Mouse (Mus musculus) hindbrain, embryonic 11.5 days (tissue): ENCODE results near the gene Slc16a14. TPM values are rescaled to one million over a fixed set of nuclear protein-coding genes. Genes with fewer than 3 reads are reported as not detected.

Experiments used
- ATAC-seq: fragments of 200-750 bp; cut with Nextera tagmentation; 2 replicates; pipeline ENCODE4 v1.8.0; 2017; ENCODE audit warnings: mild to moderate bottlenecking, moderate TSS enrichment, moderate library complexity; ENCODE audit not compliant: low FRiP score
- DNase-seq: peaks from one replicate; pipeline ENCODE4 v3.0.0-alpha.2; 2015; ENCODE audit warnings: low spot score
- H3K27ac ChIP-seq: fragments of 300-500 bp; sonication (generic); 2 replicates; pipeline ENCODE4 v1.5.1; 2014; ENCODE audit warnings: mild to moderate bottlenecking, low read depth, low read length
- H3K27me3 ChIP-seq: fragments of 300-500 bp; sonication (generic); 2 replicates; pipeline ENCODE4 v1.6.1; 2014; ENCODE audit warnings: mild to moderate bottlenecking, low read length, moderate library complexity, mixed read lengths; ENCODE audit not compliant: control insufficient read depth, insufficient read depth
- H3K36me3 ChIP-seq: fragments of 300-500 bp; sonication (generic); 2 replicates; pipeline ENCODE4 v1.6.1; 2014; ENCODE audit warnings: mild to moderate bottlenecking, low read length, moderate library complexity, mixed read lengths; ENCODE audit not compliant: control insufficient read depth, insufficient read depth
- H3K4me1 ChIP-seq: fragments of 300-500 bp; sonication (generic); replicated peaks from 2 replicates; pipeline ENCODE4 v1.6.1; 2014; ENCODE audit warnings: low read length, mixed read lengths; ENCODE audit not compliant: control insufficient read depth, insufficient read depth
- H3K4me2 ChIP-seq: fragments of 300-500 bp; sonication (generic); replicated peaks from 2 replicates; pipeline ENCODE4 v1.6.1; 2014; ENCODE audit warnings: mild to moderate bottlenecking, low read depth, low read length
- H3K4me3 ChIP-seq: fragments of 300-500 bp; sonication (generic); 2 replicates; pipeline ENCODE4 v1.5.1; 2014; ENCODE audit warnings: low read depth, low read length
- H3K9ac ChIP-seq: fragments of 300-500 bp; sonication (generic); 2 replicates; pipeline ENCODE4 v1.6.1; 2014; ENCODE audit warnings: low read depth, low read length
- H3K9me3 ChIP-seq: fragments of 300-500 bp; sonication (generic); 2 replicates; pipeline ENCODE4 v1.6.1; 2016; ENCODE audit warnings: low read length; ENCODE audit not compliant: control insufficient read depth
- WGBS: fragments of 180-500 bp; shearing (Covaris S2); extraction: QIAGEN DNeasy Blood & Tissue Kit; methylation state at CpG from one replicate; pipeline ENCODE4 v1.1.7; 2014; 5-methylcytosine and 5-hydroxymethylcytosine counted together
- polyA plus RNA-seq: library from polyadenylated mRNA; unstranded; fragments of >200 nt; fragmentation: Nextera tagmentation; extraction: Ambion mirVana; gene quantifications from 2 replicates; pipeline ENCODE4 v1.2.1, GENCODE M21; 2014

Slc16a14 gene
- polyA plus RNA-seq, 1 experiment from 2014 or later: 2.9 TPM

GRCm38 (mm10) chr1:84943549-84943948 lies 8.6 kb upstream of the Slc16a14 start:
- H3K4me2 ChIP-seq: no peak overlapping the region
- WGBS: 92% methylated on average over 4 of the region's 4 CpGs
- no peaks in the 10 kb centered on the region for H3K9me3 ChIP-seq
- H3K4me1 ChIP-seq: no peaks in the 10 kb centered on the region
- no peak for ATAC-seq
- H3K27me3 ChIP-seq: no peaks in the 10 kb centered on the region
- no peak overlapping the region for H3K27ac ChIP-seq
- DNase-seq: no peak
- no peaks in the 10 kb centered on the region for H3K36me3 ChIP-seq
- no peak overlapping the region for H3K9ac ChIP-seq
- no peak overlapping the region for H3K4me3 ChIP-seq

GRCm38 (mm10) chr1:84942666-84943065 lies 7.7 kb upstream of the Slc16a14 start:
- H3K27ac ChIP-seq: no peak overlapping the region
- DNase-seq (no peak), ATAC-seq (no peak)
- no peak overlapping the region for H3K9ac ChIP-seq
- no peaks in the 10 kb centered on the region for H3K4me1 ChIP-seq
- no peak overlapping the region for H3K4me2 ChIP-seq
- no peaks in the 10 kb centered on the region for H3K27me3 ChIP-seq
- H3K36me3 ChIP-seq: no peaks in the 10 kb centered on the region
- H3K9me3 ChIP-seq: no peaks in the 10 kb centered on the region
- H3K4me3 ChIP-seq: no peak overlapping the region

GRCm38 (mm10) chr1:84940322-84940721 lies 5.4 kb upstream of the Slc16a14 start:
- no peak overlapping the region for H3K9ac ChIP-seq
- no peak for ATAC-seq
- H3K4me2 ChIP-seq: no peak overlapping the region
- H3K4me3 ChIP-seq: no peak overlapping the region
- no peaks in the 10 kb centered on the region for H3K9me3 ChIP-seq
- H3K27me3 ChIP-seq: no peaks in the 10 kb centered on the region
- no peaks in the 10 kb centered on the region for H3K4me1 ChIP-seq
- 91% methylated on average over 2 of the region's 2 CpGs for WGBS
- H3K36me3 ChIP-seq: no peaks in the 10 kb centered on the region
- DNase-seq: no peak
- H3K27ac ChIP-seq: no peak overlapping the region

GRCm38 (mm10) chr1:84939466-84939865 lies 4.5 kb upstream of the Slc16a14 start:
- ATAC-seq (no peak), DNase-seq (no peak)
- H3K27me3 ChIP-seq: no peaks in the 10 kb centered on the region
- H3K4me2 ChIP-seq: no peak overlapping the region
- H3K27ac ChIP-seq: no peak overlapping the region
- no peaks in the 10 kb centered on the region for H3K36me3 ChIP-seq
- no peaks in the 10 kb centered on the region for H3K4me1 ChIP-seq
- no peaks in the 10 kb centered on the region for H3K9me3 ChIP-seq
- H3K4me3 ChIP-seq: no peak overlapping the region
- H3K9ac ChIP-seq: no peak overlapping the region
- 83% methylated on average over 4 of the region's 4 CpGs for WGBS

GRCm38 (mm10) chr1:84936716-84937510 lies 2.0 kb upstream of the Slc16a14 start:
- Histone ChIP-seq H3K4me1 (no peaks in the 10 kb centered on the region), H3K9ac (no peak overlapping the region), H3K4me2 (no peak overlapping the region), H3K27ac (no peak overlapping the region), H3K36me3 (no peaks in the 10 kb centered on the region), H3K9me3 (no peaks in the 10 kb centered on the region), H3K27me3 (no peaks in the 10 kb centered on the region), H3K4me3 (no peak overlapping the region)
- DNase-seq (no peak), ATAC-seq (no peak)
- 91% methylated on average over 19 of the region's 19 CpGs for WGBS

- ATAC-seq (no peak), DNase-seq (no peak)
- no peaks in the 10 kb centered on the region for H3K4me1 ChIP-seq
- no peak overlapping the region for H3K27ac ChIP-seq
- no peak overlapping the region for H3K4me2 ChIP-seq
- H3K9ac ChIP-seq: no peak overlapping the region
- no peak overlapping the region for H3K4me3 ChIP-seq
- no peaks in the 10 kb centered on the region for H3K27me3 ChIP-seq
- no peaks in the 10 kb centered on the region for H3K9me3 ChIP-seq
- no peaks in the 10 kb centered on the region for H3K36me3 ChIP-seq
- 73% methylated on average over 9 of the region's 9 CpGs for WGBS
These were observed 734 bp upstream of the Slc16a14 start for GRCm38 (mm10) chr1:84935668-84936067.

- peak overlapping the region; percentile 77 for H3K27ac ChIP-seq
- H3K4me3 ChIP-seq: peak overlapping the region; percentile 65
- H3K9ac ChIP-seq: peak overlapping the region; percentile 77
- no peaks in the 10 kb centered on the region for H3K27me3 ChIP-seq
- WGBS: 2% methylated on average over 12 of the region's 12 CpGs
- H3K4me1 ChIP-seq: no peaks in the 10 kb centered on the region
- no peaks in the 10 kb centered on the region for H3K36me3 ChIP-seq
- H3K4me2 ChIP-seq: peak overlapping the region; percentile 83
- no peak for DNase-seq
- ATAC-seq: no peak; the same call in 1 of the 2 replicates
- H3K9me3 ChIP-seq: no peaks in the 10 kb centered on the region
These were observed 807 bp downstream of the Slc16a14 start for GRCm38 (mm10) chr1:84934151-84934502.

- WGBS: 14% methylated on average over 22 of the region's 22 CpGs
- no peaks in the 10 kb centered on the region for H3K27me3 ChIP-seq
- peak overlapping the region; percentile 65 for H3K4me3 ChIP-seq
- H3K4me1 ChIP-seq: no peaks in the 10 kb centered on the region
- no peak overlapping the region; the same call in 1 of the 2 replicates for H3K9ac ChIP-seq
- peak overlapping the region; percentile 83 for H3K4me2 ChIP-seq
- H3K36me3 ChIP-seq: no peaks in the 10 kb centered on the region
- H3K9me3 ChIP-seq: no peaks in the 10 kb centered on the region
- ATAC-seq (peak; percentile 37), DNase-seq (peak; percentile 89)
- no peak overlapping the region for H3K27ac ChIP-seq
These were observed 1.3 kb downstream of the Slc16a14 start for GRCm38 (mm10) chr1:84933472-84934150.

- Histone ChIP-seq H3K4me2 (no peak overlapping the region), H3K36me3 (no peaks in the 10 kb centered on the region), H3K9me3 (no peaks in the 10 kb centered on the region), H3K4me1 (no peaks in the 10 kb centered on the region), H3K9ac (no peak overlapping the region), H3K27me3 (no peaks in the 10 kb centered on the region), H3K27ac (no peak overlapping the region), H3K4me3 (no peak overlapping the region)
- no peak for ATAC-seq
- no peak for DNase-seq
- 81% methylated on average over 9 of the region's 9 CpGs for WGBS
These were observed 9.3 kb downstream of the Slc16a14 start for GRCm38 (mm10) chr1:84925599-84925998.
